Mouse (Mus musculus) myocyte (in vitro differentiated cells): ENCODE results near the gene Cpt2. TPM values are rescaled to one million over a fixed set of nuclear protein-coding genes. Genes with fewer than 3 reads are reported as not detected.

ENCODE experiments used
- H3K27me3 ChIP-seq: one replicate; pipeline ENCODE4 v1.6.1; 2011; ENCODE audit not compliant: control insufficient read depth, insufficient read depth, insufficient read length
- H3K36me3 ChIP-seq: one replicate; pipeline ENCODE4 v1.6.1; 2011; ENCODE audit not compliant: control insufficient read depth, insufficient read depth
- H3K4me2 ChIP-seq: one replicate; pipeline ENCODE4 v1.6.1; 2011; ENCODE audit warnings: low read depth, control low read depth
- H3K4me3 ChIP-seq: one replicate; pipeline ENCODE4 v1.5.1; 2011; ENCODE audit warnings: mild to moderate bottlenecking, control low read depth, moderate library complexity
- H3K79me2 ChIP-seq: one replicate; pipeline ENCODE4 v1.6.1; 2011; ENCODE audit not compliant: control insufficient read depth, insufficient read depth
- H3ac ChIP-seq: one replicate; pipeline ENCODE4 v1.6.1; 2011; ENCODE audit not compliant: control insufficient read depth, insufficient read length
- CEBPB ChIP-seq: IDR thresholded peaks from 2 replicates; pipeline ENCODE4 v1.6.1; 2011; ENCODE audit warnings: mild to moderate bottlenecking, moderate library complexity; ENCODE audit not compliant: poor library complexity, insufficient read depth, severe bottlenecking
- E2F4 ChIP-seq: IDR thresholded peaks from one replicate; pipeline ENCODE4 v1.6.1; 2011; ENCODE audit warnings: mild to moderate bottlenecking, control low read depth, moderate library complexity; ENCODE audit not compliant: insufficient read depth
- MAX ChIP-seq: IDR thresholded peaks from one replicate; pipeline ENCODE4 v1.6.1; 2011; ENCODE audit warnings: low read depth, mild to moderate bottlenecking, control low read depth
- MYOD1 ChIP-seq, 3 experiments: IDR thresholded peaks; one replicate each; pipeline ENCODE4 v1.6.1; 2011; ENCODE audit warnings: control low read depth in 2 of 3, low read depth in 2 of 3, mild to moderate bottlenecking in 2 of 3, moderate library complexity in 1 of 3; ENCODE audit not compliant: insufficient read length in 2 of 3, control insufficient read depth in 1 of 3
- MYOG ChIP-seq, 3 experiments: IDR thresholded peaks; one replicate each; pipeline ENCODE4 v1.6.1; 2011; ENCODE audit warnings: control low read depth in 2 of 3, low read depth in 2 of 3, mild to moderate bottlenecking in 2 of 3; ENCODE audit not compliant: insufficient read length in 2 of 3, control insufficient read depth in 1 of 3, insufficient read depth in 1 of 3
- POLR2A ChIP-seq: IDR thresholded peaks from one replicate; pipeline ENCODE4 v1.6.1; 2011; ENCODE audit warnings: low read depth, mild to moderate bottlenecking, control low read depth, moderate library complexity; ENCODE audit not compliant: insufficient read length
- POLR2AphosphoS2 ChIP-seq: IDR thresholded peaks from one replicate; pipeline ENCODE4 v1.6.1; 2011; ENCODE audit warnings: low read depth, control low read depth; ENCODE audit not compliant: insufficient read length
- REST ChIP-seq: IDR thresholded peaks from one replicate; pipeline ENCODE4 v1.6.1; 2011; ENCODE audit warnings: mild to moderate bottlenecking, control low read depth, moderate library complexity; ENCODE audit not compliant: insufficient read depth, insufficient read length
- SRF ChIP-seq: IDR thresholded peaks from one replicate; pipeline ENCODE4 v1.6.1; 2011; ENCODE audit warnings: low read depth; ENCODE audit not compliant: control insufficient read depth, insufficient read length
- TCF12 ChIP-seq: IDR thresholded peaks from one replicate; pipeline ENCODE4 v1.6.1; 2011; ENCODE audit warnings: mild to moderate bottlenecking, control low read depth; ENCODE audit not compliant: poor library complexity, insufficient read depth, severe bottlenecking
- TCF3 ChIP-seq: IDR thresholded peaks from one replicate; pipeline ENCODE4 v1.6.1; 2011; ENCODE audit warnings: low read depth, control low read depth; ENCODE audit not compliant: insufficient read length
- USF1 ChIP-seq: IDR thresholded peaks from one replicate; pipeline ENCODE4 v1.6.1; 2011; ENCODE audit warnings: low read depth, mild to moderate bottlenecking, control low read depth, moderate library complexity
- polyA plus RNA-seq: library from polyadenylated mRNA; unstranded; fragments of >200 nt; fragmentation: generic; extraction: Trizol; gene quantifications from one replicate; pipeline ENCODE4 v1.2.1, GENCODE M21; 2012; ENCODE audit warnings: missing spikeins

Cpt2 gene
- polyA plus RNA-seq, 1 experiment, result 29.4 TPM

GRCm38 (mm10) chr4:107864866-107865265 is 58.5 kb downstream of the Cpt2 start:
- peaks cover 4% of the 10 kb centered on the region for H3K36me3 ChIP-seq
- no peak overlapping the region for H3K4me2 ChIP-seq
- no peak overlapping the region for H3K4me3 ChIP-seq
- no peaks in the 10 kb centered on the region for H3K79me2 ChIP-seq
- H3K27me3 ChIP-seq, result no peaks in the 10 kb centered on the region
- no peak for TF ChIP-seq POLR2A
- TF ChIP-seq POLR2AphosphoS2, result no peak
- TF ChIP-seq USF1, result no peak
- no peak for TF ChIP-seq E2F4
- TF ChIP-seq SRF, result no peak
- TF ChIP-seq MYOD1 (IDR thresholded peaks at IDR 0.05; ENCODE audit: control insufficient read depth in 1 of 3, insufficient read length in 2 of 3, low read depth in 2 of 3), result no peak
- no peak for TF ChIP-seq REST
- TF ChIP-seq TCF12, result no peak
- TF ChIP-seq TCF3, result no peak
- TF ChIP-seq MAX, result no peak
- no peak for TF ChIP-seq MYOG (IDR thresholded peaks at IDR 0.05; ENCODE audit: control insufficient read depth in 1 of 3, insufficient read depth in 1 of 3, insufficient read length in 2 of 3, low read depth in 2 of 3)
- TF ChIP-seq CEBPB, result no peak
- no peak overlapping the region for H3ac ChIP-seq

- TF ChIP-seq USF1 (no peak), MYOD1 (IDR thresholded peaks at IDR 0.05; ENCODE audit: control insufficient read depth in 1 of 3, insufficient read length in 2 of 3, low read depth in 2 of 3) (no peak), TCF3 (no peak), E2F4 (no peak), SRF (no peak), POLR2AphosphoS2 (no peak), TCF12 (no peak), CEBPB (no peak), POLR2A (no peak), REST (no peak), MYOG (IDR thresholded peaks at IDR 0.05; ENCODE audit: control insufficient read depth in 1 of 3, insufficient read depth in 1 of 3, insufficient read length in 2 of 3, low read depth in 2 of 3) (no peak), MAX (no peak)
- no peak overlapping the region for H3K4me3 ChIP-seq
- no peaks in the 10 kb centered on the region for H3K27me3 ChIP-seq
- no peaks in the 10 kb centered on the region for H3K79me2 ChIP-seq
- no peak overlapping the region for H3K4me2 ChIP-seq
- H3K36me3 ChIP-seq, result peaks cover 3% of the 10 kb centered on the region
- H3ac ChIP-seq, result no peak overlapping the region
These were observed 64.4 kb downstream of the Cpt2 start for GRCm38 (mm10) chr4:107858995-107859394.

- Histone ChIP-seq H3ac (no peak overlapping the region), H3K4me3 (no peak overlapping the region), H3K27me3 (no peaks in the 10 kb centered on the region), H3K4me2 (no peak overlapping the region), H3K36me3 (peaks cover 3% of the 10 kb centered on the region), H3K79me2 (no peaks in the 10 kb centered on the region)
- TF ChIP-seq MYOD1 (IDR thresholded peaks at IDR 0.05; ENCODE audit: control insufficient read depth in 1 of 3, insufficient read length in 2 of 3, low read depth in 2 of 3) (no peak), POLR2AphosphoS2 (no peak), MYOG (IDR thresholded peaks at IDR 0.05; ENCODE audit: control insufficient read depth in 1 of 3, insufficient read depth in 1 of 3, insufficient read length in 2 of 3, low read depth in 2 of 3) (no peak), TCF3 (no peak), CEBPB (no peak), SRF (no peak), TCF12 (no peak), REST (no peak), E2F4 (no peak), MAX (no peak), USF1 (no peak), POLR2A (no peak)
These were observed 66.3 kb downstream of the Cpt2 start for GRCm38 (mm10) chr4:107856958-107857686.

Other genes with a start within 250 kb of the Cpt2 start
- gene Dmrtb1, start 239.4 kb downstream of the Cpt2 start, polyA plus RNA-seq, result not detected
- gene Lrp8, start 121.3 kb downstream of the Cpt2 start, polyA plus RNA-seq, result 3.2 TPM
- gene Magoh, start 43.9 kb downstream of the Cpt2 start, polyA plus RNA-seq, result 90.0 TPM
- 79.0 TPM for gene 0610037L13Rik, start 33.8 kb downstream of the Cpt2 start, polyA plus RNA-seq
- gene Slc1a7, start 44.7 kb upstream of the Cpt2 start, polyA plus RNA-seq, result 0.22 TPM
- gene Podn, start 172.8 kb upstream of the Cpt2 start, polyA plus RNA-seq, result 0.10 TPM
- gene Scp2, start 221.4 kb upstream of the Cpt2 start, polyA plus RNA-seq, result 79.8 TPM
- gene Echdc2, start 241.8 kb upstream of the Cpt2 start, polyA plus RNA-seq, result 8.6 TPM